Mouse (Mus musculus) frontal cortex, postnatal 25 days (tissue): ENCODE results near the gene Rpl3.

Source experiments
- DNase-seq, 2 experiments: peaks; one replicate each; pipeline ENCODE4 v3.0.0; 2022; ENCODE audit warnings: low spot score in 2 of 2

Rpl3 gene

GRCm38 (mm10) chr15:80035341-80035885 is 56.3 kb downstream of the Rpl3 start:
- DNase-seq, result no peak

- DNase-seq, result no peak
Observed at GRCm38 (mm10) chr15:80034913-80035312, 56.8 kb downstream of the Rpl3 start.

DNA sequence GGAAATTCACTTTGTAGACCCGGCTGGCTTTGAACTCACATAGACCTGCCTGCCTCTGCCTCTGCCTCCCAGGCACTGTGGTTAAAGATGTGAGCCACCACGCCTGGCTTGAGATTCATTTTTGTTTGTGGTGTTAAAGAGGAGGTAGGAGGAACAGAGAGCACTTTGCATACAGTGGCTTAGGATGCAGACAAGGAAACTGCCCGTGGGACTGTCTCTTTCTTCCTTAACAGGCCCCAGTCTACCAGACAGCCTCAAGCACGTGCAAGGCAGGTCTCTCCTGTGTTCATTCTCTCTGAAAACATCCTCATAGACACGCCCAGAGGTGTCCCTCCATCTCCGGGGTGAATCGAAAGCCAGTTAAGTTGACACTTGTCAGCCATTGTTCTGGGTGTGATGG is 57.3 kb downstream of the Rpl3 start:
- no peak for DNase-seq

- DNase-seq, result no peak
Observed at GRCm38 (mm10) chr15:80031133-80031532, 60.5 kb downstream of the Rpl3 start.

- DNase-seq, result no peak
Observed at GRCm38 (mm10) chr15:80030399-80030798, 61.3 kb downstream of the Rpl3 start.

- DNase-seq, result no peak
Observed at GRCm38 (mm10) chr15:80028862-80029261, 62.8 kb downstream of the Rpl3 start.
